Mouse (Mus musculus) Muller cell, postnatal 12 days (primary cell): ENCODE results near the gene Camk1d.
A peak's percentile ranks its signal among the peaks of the same experiment; 100 is the strongest.
"Not testable (repeated sequence)": the region's sequence is repeated elsewhere in the genome, so short reads cannot be mapped to it uniquely, and the experiment has no call there.

Experiments used
- DNase-seq: peaks from one replicate; pipeline ENCODE4 v3.0.0-alpha.2; 2015; ENCODE audit errors: inconsistent ontology term

The Camk1d gene

DNA sequence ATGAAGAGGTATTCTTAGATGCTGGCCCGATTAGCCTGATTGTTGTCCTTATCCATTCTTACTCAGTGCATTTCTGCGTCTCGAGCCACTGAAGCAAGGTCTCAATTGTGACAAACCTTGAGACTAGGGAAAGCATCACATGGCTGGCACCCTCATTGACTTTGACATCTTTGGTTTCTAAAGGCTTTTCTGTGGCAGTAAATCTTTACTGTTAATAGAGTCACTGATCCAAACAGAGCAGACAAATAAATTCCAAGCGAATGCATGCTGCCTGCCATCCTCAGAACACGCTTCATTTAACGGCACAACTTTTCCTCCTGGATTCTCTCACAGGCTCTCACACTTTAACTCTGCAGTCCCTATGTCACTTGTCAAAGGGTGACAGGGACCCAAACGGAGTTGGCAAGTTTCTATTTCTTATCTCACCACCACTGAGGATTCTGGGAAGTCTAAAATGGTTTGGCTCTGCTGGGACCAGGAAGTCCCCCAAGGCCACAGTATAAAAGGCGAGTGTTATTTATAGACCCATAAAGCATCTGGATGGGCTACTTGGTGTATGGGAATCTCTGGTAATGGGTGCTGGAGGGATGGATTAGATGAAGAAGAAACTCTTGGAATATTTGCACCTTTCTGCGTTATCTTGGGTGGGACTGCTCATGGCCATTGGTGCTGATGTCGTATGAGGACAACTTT, 141.9 kb downstream of the Camk1d start:
- peak; percentile 54 for DNase-seq

- DNase-seq: no peak
Observed at GRCm38 (mm10) chr2:5566611-5567010, 147.7 kb downstream of the Camk1d start.

DNA sequence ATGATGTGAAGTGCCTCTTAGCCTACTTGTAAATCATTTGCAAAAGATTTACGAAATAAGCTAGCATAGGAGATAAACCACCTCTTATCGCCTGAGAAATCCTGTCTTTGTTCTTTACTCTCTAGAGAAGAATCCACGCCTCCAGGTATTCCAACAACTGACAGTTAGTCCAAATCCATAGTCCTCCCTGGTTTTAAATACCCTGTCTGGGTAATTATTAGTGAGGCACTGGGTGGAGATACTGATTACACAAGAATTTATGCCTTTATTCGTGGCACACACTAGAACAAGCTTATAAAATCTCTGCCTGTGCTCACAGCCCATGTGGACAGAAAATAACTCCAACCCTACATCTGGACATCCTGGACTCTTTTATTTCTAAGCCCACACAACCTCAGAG, 150.6 kb downstream of the Camk1d start:
- no peak for DNase-seq

- no peak for DNase-seq
Observed at GRCm38 (mm10) chr2:5561446-5561845, 152.9 kb downstream of the Camk1d start.

DNA sequence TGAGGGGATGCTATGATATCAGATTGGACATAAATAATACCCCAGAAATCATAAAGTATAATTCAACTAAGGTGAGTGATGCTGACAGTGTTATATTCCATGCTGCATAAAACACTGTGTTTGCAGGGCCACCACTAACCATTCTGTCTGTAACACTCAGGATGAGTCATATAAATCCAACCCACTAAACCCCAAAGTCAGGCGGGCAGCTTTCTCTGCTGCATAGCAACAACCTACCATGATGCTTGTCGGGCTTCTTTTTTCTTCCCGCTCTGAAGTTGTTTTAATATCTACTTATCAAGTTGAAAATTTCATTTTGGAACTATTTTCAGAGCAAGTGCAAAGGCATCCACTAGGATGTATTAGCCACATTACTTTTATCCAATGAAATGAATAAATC, 161.1 kb downstream of the Camk1d start:
- no peak for DNase-seq

GRCm38 (mm10) chr2:5551758-5552255, 162.5 kb downstream of the Camk1d start:
- DNase-seq: no peak

DNA sequence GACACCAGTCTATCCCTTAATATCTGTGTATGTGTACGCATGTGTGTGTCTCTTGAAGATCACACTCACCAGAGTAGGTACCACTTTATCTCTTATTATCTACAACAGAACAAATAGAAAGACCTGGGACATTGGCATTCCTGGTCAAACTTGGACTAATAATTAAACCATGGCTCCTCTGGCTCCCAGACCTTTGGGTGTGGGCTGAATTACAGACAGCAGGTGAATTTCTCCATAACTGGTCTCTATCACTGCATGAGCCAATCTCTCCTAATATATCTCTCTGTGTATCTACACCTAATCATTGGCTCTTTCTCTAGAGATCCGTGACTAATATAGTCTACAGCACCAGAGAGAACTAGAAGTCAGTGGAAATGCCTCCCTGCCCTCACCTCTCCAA, 165.0 kb downstream of the Camk1d start:
- no peak for DNase-seq

GRCm38 (mm10) chr2:5548872-5549271, 165.4 kb downstream of the Camk1d start:
- no peak for DNase-seq

- no peak for DNase-seq
Observed at GRCm38 (mm10) chr2:5540870-5541269, 173.4 kb downstream of the Camk1d start.

GRCm38 (mm10) chr2:5539894-5540293, 174.4 kb downstream of the Camk1d start:
- not testable (repeated sequence) for DNase-seq

DNA sequence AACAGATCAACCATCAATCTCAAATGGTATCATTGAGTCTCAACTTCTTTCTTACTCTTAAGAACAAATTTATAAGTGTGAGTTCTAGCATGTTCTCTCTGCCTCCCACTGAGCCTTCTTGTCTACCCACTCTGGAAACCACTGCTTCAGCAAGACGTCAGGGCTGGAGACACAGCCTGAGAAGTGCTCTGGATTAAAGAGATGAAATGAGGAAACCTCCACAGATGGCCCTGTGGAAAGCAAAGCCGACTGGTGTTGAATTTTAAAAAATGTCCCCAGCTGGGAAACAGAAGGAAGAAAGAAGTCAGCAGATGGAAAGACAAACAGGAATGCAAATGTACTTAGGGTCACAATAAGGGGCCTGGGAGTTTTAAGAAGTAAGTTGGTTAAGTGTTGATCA, 180.4 kb downstream of the Camk1d start:
- DNase-seq: no peak

DNA sequence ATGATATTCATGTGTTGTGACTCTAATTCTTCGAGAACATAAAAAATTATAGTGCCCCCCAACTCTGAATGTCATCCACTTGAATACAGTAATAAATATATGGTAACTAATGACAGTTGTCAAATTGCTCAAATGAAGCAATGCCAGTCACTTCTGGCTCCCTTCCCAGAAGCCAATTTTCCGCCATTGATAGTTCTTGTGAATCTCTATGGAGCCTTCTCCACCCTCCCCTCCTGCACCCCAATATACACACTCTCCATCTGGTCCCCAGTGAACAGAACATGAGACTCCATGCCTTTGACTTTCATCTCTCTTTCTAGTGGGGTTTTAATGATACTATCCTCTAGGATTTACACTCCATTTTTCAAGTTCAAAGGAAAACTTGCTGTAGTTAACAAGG, 184.3 kb downstream of the Camk1d start:
- peak; percentile 67 for DNase-seq

- no peak for DNase-seq
Observed at GRCm38 (mm10) chr2:5519221-5519669, 195.1 kb downstream of the Camk1d start.

DNA sequence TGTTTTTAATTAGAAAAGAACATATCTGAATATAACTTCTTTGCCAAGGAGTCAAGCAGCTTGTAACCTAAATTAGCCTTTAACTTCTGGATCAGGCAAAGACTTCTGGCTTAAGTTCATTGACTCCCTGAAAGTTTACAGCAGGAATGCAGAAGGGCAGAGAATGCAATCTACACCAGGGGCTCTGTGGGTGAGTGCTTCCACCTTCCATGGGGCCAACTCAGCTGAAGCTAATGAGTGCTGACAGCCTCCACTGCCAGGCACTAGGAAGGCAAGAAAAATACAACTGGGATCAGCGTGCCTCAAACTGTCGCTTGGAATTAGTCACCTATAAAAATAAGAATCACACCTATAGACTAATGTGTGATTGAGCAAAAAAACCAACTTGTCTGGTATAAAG, 199.2 kb downstream of the Camk1d start:
- peak; percentile 57 for DNase-seq

- DNase-seq: no peak
Observed at GRCm38 (mm10) chr2:5514095-5514494, 200.2 kb downstream of the Camk1d start.

GRCm38 (mm10) chr2:5513621-5514020, 200.7 kb downstream of the Camk1d start:
- no peak for DNase-seq

DNA sequence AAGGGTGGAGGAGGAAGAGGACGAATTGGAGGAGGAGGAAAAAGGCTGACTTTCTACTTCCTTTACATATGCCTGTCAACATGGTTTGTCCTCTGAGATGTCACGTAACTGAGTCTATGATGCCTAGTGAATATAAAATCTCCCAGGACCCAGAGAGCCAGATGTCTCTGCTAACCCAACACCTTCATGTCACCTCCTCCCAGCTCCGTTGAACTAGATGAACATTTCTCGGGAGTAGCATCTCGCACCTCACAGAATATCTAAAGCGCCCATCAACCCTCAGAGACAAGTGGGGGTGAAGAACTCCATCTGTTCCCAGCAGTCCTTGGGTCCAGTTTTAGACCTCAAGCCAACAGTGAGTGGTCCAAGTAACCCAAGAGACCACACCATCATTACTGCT, 204.3 kb downstream of the Camk1d start:
- DNase-seq: no peak

DNA sequence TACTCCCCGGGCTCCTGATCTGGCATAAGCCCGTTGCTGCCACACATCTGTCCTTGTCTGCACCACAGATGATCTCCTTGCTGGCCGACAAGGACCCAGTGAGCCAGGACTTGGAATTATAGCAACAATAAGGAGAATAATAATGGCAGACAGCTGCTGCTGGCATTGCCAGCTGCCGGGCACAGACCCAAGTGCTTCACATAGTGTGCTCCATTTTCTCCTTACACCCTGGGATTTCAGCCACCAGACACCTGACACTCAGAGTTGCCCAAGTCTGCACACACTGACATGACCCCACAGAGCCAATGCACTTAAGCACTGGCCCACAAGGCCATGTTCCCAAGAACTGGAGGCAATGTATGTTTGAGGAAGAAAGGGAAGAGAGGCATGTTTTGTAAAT, 214.7 kb downstream of the Camk1d start:
- no peak for DNase-seq

GRCm38 (mm10) chr2:5489916-5490315, 224.4 kb downstream of the Camk1d start:
- no peak for DNase-seq

- no peak for DNase-seq
Observed at GRCm38 (mm10) chr2:5487344-5487743, 227.0 kb downstream of the Camk1d start.

DNA sequence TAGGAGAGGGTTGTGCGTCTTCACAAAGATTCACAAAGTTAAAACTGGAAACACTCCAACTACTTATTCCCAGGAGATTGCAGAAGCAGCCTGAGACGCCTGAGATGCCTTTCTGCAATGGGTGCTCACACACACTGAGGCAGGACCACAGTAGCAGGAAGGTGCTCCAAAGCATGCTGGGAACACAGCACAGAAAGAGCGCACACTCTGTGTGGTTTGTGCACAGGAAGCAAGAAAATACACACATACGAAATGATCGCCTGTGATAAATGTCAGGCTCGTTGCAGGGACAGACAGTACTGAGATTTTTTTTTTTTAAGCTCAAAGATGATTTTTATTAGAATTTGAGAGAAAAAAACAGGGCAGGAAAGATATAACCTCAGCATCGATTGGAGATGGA, 227.7 kb downstream of the Camk1d start:
- DNase-seq: no peak

GRCm38 (mm10) chr2:5485786-5486185, 228.5 kb downstream of the Camk1d start:
- DNase-seq: no peak

- no peak for DNase-seq
Observed at GRCm38 (mm10) chr2:5479886-5480285, 234.4 kb downstream of the Camk1d start.

- DNase-seq: no peak
Observed at GRCm38 (mm10) chr2:5478709-5479108, 235.6 kb downstream of the Camk1d start.
